Mouse (Mus musculus) embryonic facial prominence, embryonic 11.5 days (tissue): ENCODE results near the gene Mmel1. TPM values are rescaled to one million over a fixed set of nuclear protein-coding genes. Genes with fewer than 3 reads are reported as not detected.

ENCODE experiments used
- ATAC-seq: fragments of 200-750 bp; cut with Nextera tagmentation; replicated peaks from 2 replicates; pipeline ENCODE4 v1.8.0; 2017; ENCODE audit warnings: low read depth; ENCODE audit not compliant: insufficient number of reproducible peaks, low FRiP score, low TSS enrichment
- DNase-seq: peaks from one replicate; pipeline ENCODE4 v3.0.0-alpha.2; 2015; ENCODE audit warnings: low spot score
- H3K27ac ChIP-seq: fragments of 300-500 bp; sonication (generic); replicated peaks from 2 replicates; pipeline ENCODE4 v1.5.1; 2014; ENCODE audit warnings: mild to moderate bottlenecking, low read depth, low read length, control low read depth
- H3K27me3 ChIP-seq: fragments of 300-500 bp; sonication (generic); 2 replicates; pipeline ENCODE4 v1.6.1; 2014; ENCODE audit warnings: mild to moderate bottlenecking, low read length, moderate library complexity, mixed read lengths; ENCODE audit not compliant: control insufficient read depth, insufficient read depth
- H3K36me3 ChIP-seq: fragments of 300-500 bp; sonication (generic); replicated peaks from 2 replicates; pipeline ENCODE4 v1.6.1; 2014; ENCODE audit warnings: low read depth, mild to moderate bottlenecking, low read length, moderate library complexity, mixed read lengths; ENCODE audit not compliant: control insufficient read depth, insufficient read depth
- H3K4me1 ChIP-seq: fragments of 300-500 bp; sonication (generic); 2 replicates; pipeline ENCODE4 v1.6.1; 2014; ENCODE audit warnings: low read length, mixed read lengths; ENCODE audit not compliant: control insufficient read depth, insufficient read depth
- H3K4me2 ChIP-seq: fragments of 300-500 bp; sonication (generic); 2 replicates; pipeline ENCODE4 v1.6.1; 2014; ENCODE audit warnings: low read depth, mild to moderate bottlenecking, control low read depth, low read length, moderate library complexity
- H3K4me3 ChIP-seq: fragments of 300-500 bp; sonication (generic); 2 replicates; pipeline ENCODE4 v1.5.1; 2014; ENCODE audit warnings: low read depth, low read length, control low read depth
- H3K9ac ChIP-seq: fragments of 300-500 bp; sonication (generic); replicated peaks from 2 replicates; pipeline ENCODE4 v1.6.1; 2014; ENCODE audit warnings: mild to moderate bottlenecking, control low read depth, low read length
- H3K9me3 ChIP-seq: fragments of 300-500 bp; sonication (generic); replicated peaks from 2 replicates; pipeline ENCODE4 v1.6.1; 2016; ENCODE audit warnings: mild to moderate bottlenecking, low read length, inconsistent platforms, mixed read lengths; ENCODE audit not compliant: control insufficient read depth
- WGBS: fragments of 180-500 bp; shearing (Covaris S2); extraction: QIAGEN DNeasy Blood & Tissue Kit; methylation state at CpG from one replicate; pipeline ENCODE4 v1.1.7; 2014; 5-methylcytosine and 5-hydroxymethylcytosine counted together
- polyA plus RNA-seq: library from polyadenylated mRNA; unstranded; fragments of >200 nt; fragmentation: Nextera tagmentation; extraction: Ambion mirVana; gene quantifications from 2 replicates; pipeline ENCODE4 v1.2.1, GENCODE M21; 2014

The Mmel1 gene
- polyA plus RNA-seq, 1 experiment from 2014 or later: 0.28 TPM

GRCm38 (mm10) chr4:154866391-154866790 lies 3.0 kb upstream of the Mmel1 start:
- no peaks in the 10 kb centered on the region for H3K27me3 ChIP-seq

DNA sequence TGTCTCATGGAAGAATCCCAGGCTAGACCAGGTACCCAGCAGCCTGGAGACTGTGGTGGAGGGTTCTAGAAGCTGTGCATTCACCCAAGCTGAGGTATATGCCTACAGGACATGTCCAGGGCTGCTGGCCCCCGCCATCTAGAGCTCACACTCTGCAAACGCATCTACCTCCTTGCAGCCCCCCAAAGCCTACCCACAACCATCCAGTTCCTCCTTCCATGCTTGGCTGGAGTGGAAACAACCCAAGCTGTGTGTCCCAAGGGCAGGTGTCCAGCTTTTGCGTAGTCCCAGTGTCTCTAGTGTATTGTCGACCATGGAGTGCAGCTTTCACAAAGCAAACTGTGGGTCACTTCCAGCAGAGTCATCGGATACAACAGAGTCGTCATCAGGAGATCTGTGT lies 2.1 kb upstream of the Mmel1 start:
- ATAC-seq (no peak), DNase-seq (no peak)
- H3K27ac ChIP-seq: no peak overlapping the region
- no peaks in the 10 kb centered on the region for H3K9me3 ChIP-seq
- no peaks in the 10 kb centered on the region for H3K27me3 ChIP-seq
- H3K4me1 ChIP-seq: no peaks in the 10 kb centered on the region; the same call in 1 of the 2 replicates
- WGBS: 86% methylated on average over 6 of the region's 6 CpGs
- H3K9ac ChIP-seq: no peak overlapping the region
- no peak overlapping the region for H3K4me2 ChIP-seq
- H3K4me3 ChIP-seq: no peak overlapping the region
- no peaks in the 10 kb centered on the region for H3K36me3 ChIP-seq

More at GRCm38 (mm10) chr4:154866391-154866790, 3.0 kb upstream of the Mmel1 start:
- WGBS: 84% methylated on average over 5 of the region's 5 CpGs
- DNase-seq: no peak
- Histone ChIP-seq H3K9me3 (no peaks in the 10 kb centered on the region), H3K4me2 (no peak overlapping the region), H3K4me1 (no peaks in the 10 kb centered on the region; the same call in 1 of the 2 replicates), H3K9ac (no peak overlapping the region), H3K36me3 (no peaks in the 10 kb centered on the region), H3K27ac (no peak overlapping the region), H3K4me3 (no peak overlapping the region)
- no peak for ATAC-seq

GRCm38 (mm10) chr4:154870721-154871120 lies 1.3 kb downstream of the Mmel1 start:
- WGBS: 66% methylated on average over 4 of the region's 4 CpGs
- no peak for DNase-seq
- H3K27ac ChIP-seq: no peak overlapping the region
- H3K9ac ChIP-seq: no peak overlapping the region
- H3K27me3 ChIP-seq: no peaks in the 10 kb centered on the region
- ATAC-seq: no peak
- no peaks in the 10 kb centered on the region for H3K36me3 ChIP-seq
- H3K9me3 ChIP-seq: no peaks in the 10 kb centered on the region
- no peak overlapping the region for H3K4me3 ChIP-seq
- H3K4me1 ChIP-seq: no peaks in the 10 kb centered on the region
- H3K4me2 ChIP-seq: no peak overlapping the region

- Histone ChIP-seq H3K4me3 (no peak overlapping the region), H3K9me3 (no peaks in the 10 kb centered on the region), H3K27ac (no peak overlapping the region), H3K4me2 (peak overlapping the region; percentile 30), H3K27me3 (no peaks in the 10 kb centered on the region), H3K36me3 (no peaks in the 10 kb centered on the region), H3K4me1 (no peaks in the 10 kb centered on the region), H3K9ac (peak overlapping the region; percentile 45; the same call in 1 of the 2 replicates)
- 2% methylated on average over 13 of the region's 13 CpGs for WGBS
- ATAC-seq (peak; percentile 56; the same call in 1 of the 2 replicates), DNase-seq (peak; percentile 66)
Observed at GRCm38 (mm10) chr4:154871757-154872251, 2.4 kb downstream of the Mmel1 start.

- Histone ChIP-seq H3K4me3 (no peak overlapping the region), H3K36me3 (no peaks in the 10 kb centered on the region), H3K27me3 (no peaks in the 10 kb centered on the region), H3K27ac (no peak overlapping the region), H3K9ac (no peak overlapping the region), H3K4me2 (no peak overlapping the region), H3K9me3 (no peaks in the 10 kb centered on the region), H3K4me1 (no peaks in the 10 kb centered on the region)
- DNase-seq: no peak
- 70% methylated on average over 6 of the region's 6 CpGs for WGBS
- ATAC-seq: no peak
Observed at GRCm38 (mm10) chr4:154873186-154873585, 3.8 kb downstream of the Mmel1 start.

DNA sequence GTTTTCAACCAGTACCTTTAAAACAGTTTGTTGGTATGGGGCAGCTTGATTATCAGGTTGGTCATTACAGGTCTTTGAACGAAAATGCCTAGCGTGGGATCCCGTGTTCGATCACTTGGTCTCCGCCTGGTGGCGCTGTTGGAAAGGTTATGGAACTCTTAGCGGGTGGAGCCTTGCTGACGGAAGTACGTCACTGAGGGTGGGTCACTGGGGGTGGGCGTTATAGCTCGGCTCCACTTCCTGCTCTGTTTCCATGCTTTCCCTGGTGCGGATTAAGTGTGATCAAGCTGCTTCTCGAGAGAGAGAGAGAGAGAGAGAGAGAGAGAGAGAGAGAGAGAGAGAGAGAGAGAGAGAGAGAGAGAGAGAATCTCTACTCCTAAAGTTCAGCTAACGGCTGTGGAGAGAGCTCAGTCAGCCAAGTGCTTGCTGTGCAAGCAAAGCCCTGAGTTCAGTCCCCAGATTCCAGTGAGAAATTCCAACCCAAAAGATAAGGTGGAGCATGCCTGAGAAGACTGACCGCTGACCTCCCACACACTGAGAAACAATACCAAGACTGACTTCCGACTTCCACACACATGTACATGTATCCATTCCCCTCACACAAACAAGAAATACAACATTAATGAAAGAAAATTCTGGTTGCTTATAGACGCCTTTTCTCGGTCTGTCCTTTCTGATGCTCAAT lies 8.6 kb downstream of the Mmel1 start:
- ATAC-seq (peak; percentile 92), DNase-seq (peak; percentile 98)
- Histone ChIP-seq H3K36me3 (no peaks in the 10 kb centered on the region), H3K4me1 (no peaks in the 10 kb centered on the region), H3K4me3 (peak overlapping the region; percentile 17; the same call in 1 of the 2 replicates), H3K4me2 (peak overlapping the region; percentile 42), H3K9ac (peak overlapping the region; percentile 55), H3K27me3 (no peaks in the 10 kb centered on the region), H3K27ac (no peak overlapping the region), H3K9me3 (no peaks in the 10 kb centered on the region)
- 10% methylated on average over 18 of the region's 18 CpGs for WGBS

- no peak overlapping the region for H3K4me2 ChIP-seq
- no peaks in the 10 kb centered on the region for H3K4me1 ChIP-seq
- H3K4me3 ChIP-seq: no peak overlapping the region
- DNase-seq (no peak), ATAC-seq (no peak)
- H3K9me3 ChIP-seq: no peaks in the 10 kb centered on the region
- no peak overlapping the region for H3K9ac ChIP-seq
- H3K36me3 ChIP-seq: no peaks in the 10 kb centered on the region
- no peak overlapping the region for H3K27ac ChIP-seq
- WGBS: 86% methylated on average over 6 of the region's 6 CpGs
- H3K27me3 ChIP-seq: no peaks in the 10 kb centered on the region
Observed at GRCm38 (mm10) chr4:154880730-154881129, 11.3 kb downstream of the Mmel1 start.

DNA sequence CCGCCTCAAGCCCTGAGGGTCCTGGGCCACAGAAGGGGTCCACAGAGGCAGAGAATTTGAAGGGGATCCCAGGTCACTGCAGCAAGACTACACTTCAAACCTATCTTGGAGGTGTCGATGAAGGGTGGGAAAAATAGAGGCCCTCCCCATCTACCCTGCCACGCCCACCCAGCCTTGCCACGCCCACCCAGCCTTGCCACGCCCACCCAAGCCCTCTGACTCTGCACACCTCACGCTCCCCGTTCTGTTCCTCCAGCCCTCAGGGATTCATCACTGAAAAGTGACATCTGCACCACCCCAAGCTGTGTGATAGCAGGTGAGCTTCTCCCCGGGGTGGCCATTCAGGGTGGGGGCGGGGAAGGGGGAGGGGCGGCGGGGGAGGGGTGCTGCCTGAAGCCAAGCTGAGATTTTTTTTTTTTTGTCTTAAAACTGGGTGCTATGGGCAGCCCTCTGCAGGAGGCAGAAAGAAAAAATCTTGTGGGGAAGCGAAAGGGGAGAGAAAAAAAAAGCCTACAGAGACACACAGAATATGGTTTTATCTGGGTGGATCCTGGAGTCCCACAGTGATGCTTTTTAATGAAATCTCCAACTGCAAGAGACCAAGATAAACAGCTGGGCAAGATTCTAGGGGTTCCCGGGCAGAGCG lies 12.8 kb downstream of the Mmel1 start:
- 34% methylated on average over 14 of the region's 14 CpGs for WGBS
- ATAC-seq: no peak

More for the DNA sequence above, 12.8 kb downstream of the Mmel1 start:
- Histone ChIP-seq H3K27ac (no peak overlapping the region), H3K4me3 (no peak overlapping the region), H3K4me2 (no peak overlapping the region), H3K4me1 (no peaks in the 10 kb centered on the region), H3K9me3 (no peaks in the 10 kb centered on the region), H3K9ac (no peak overlapping the region), H3K36me3 (no peaks in the 10 kb centered on the region), H3K27me3 (no peaks in the 10 kb centered on the region)
- no peak for DNase-seq
